Mouse (Mus musculus) midbrain, postnatal 0 days (tissue): Measurements from ENCODE around the gene Gm10974. TPM values are rescaled to one million over a fixed set of nuclear protein-coding genes. Genes with fewer than 3 reads are reported as not detected.
A peak's percentile ranks its signal among the peaks of the same experiment; 100 is the strongest.

Source experiments
- ATAC-seq: fragments of 200-750 bp; cut with Nextera tagmentation; 2 replicates; pipeline ENCODE4 v1.8.0; 2017; ENCODE audit warnings: moderate number of reproducible peaks, mild to moderate bottlenecking, moderate TSS enrichment, moderate library complexity; ENCODE audit not compliant: low FRiP score
- DNase-seq: peaks from one replicate; pipeline ENCODE4 v3.0.0-alpha.2; 2015; ENCODE audit warnings: low spot score
- H3K27ac ChIP-seq: fragments of 300-500 bp; sonication (generic); 2 replicates; pipeline ENCODE4 v1.5.1; 2014; ENCODE audit warnings: low read depth, mild to moderate bottlenecking, low read length, mixed read lengths
- H3K27me3 ChIP-seq: fragments of 300-500 bp; sonication (generic); 2 replicates; pipeline ENCODE4 v1.6.1; 2014; ENCODE audit warnings: low read length, control low read depth, mixed read lengths; ENCODE audit not compliant: insufficient read depth
- H3K36me3 ChIP-seq: fragments of 300-500 bp; sonication (generic); 2 replicates; pipeline ENCODE4 v1.6.1; 2014; ENCODE audit warnings: low read length, control low read depth, mixed read lengths; ENCODE audit not compliant: insufficient read depth
- H3K4me1 ChIP-seq: fragments of 300-500 bp; sonication (generic); 2 replicates; pipeline ENCODE4 v1.6.1; 2014; ENCODE audit warnings: mild to moderate bottlenecking, control low read depth, antibody characterized with exemption, low read length, mixed read lengths; ENCODE audit not compliant: insufficient read depth
- H3K4me2 ChIP-seq: fragments of 300-500 bp; sonication (generic); 2 replicates; pipeline ENCODE4 v1.6.1; 2014; ENCODE audit warnings: low read depth, mild to moderate bottlenecking, low read length, mixed read lengths; ENCODE audit not compliant: poor library complexity, severe bottlenecking
- H3K4me3 ChIP-seq: fragments of 300-500 bp; sonication (generic); 2 replicates; pipeline ENCODE4 v1.5.1; 2014; ENCODE audit warnings: low read depth, mild to moderate bottlenecking, low read length, moderate library complexity
- H3K9ac ChIP-seq: fragments of 300-500 bp; sonication (generic); replicated peaks from 2 replicates; pipeline ENCODE4 v1.6.1; 2014; ENCODE audit warnings: mild to moderate bottlenecking, low read length, moderate library complexity, mixed read lengths; ENCODE audit not compliant: poor library complexity, severe bottlenecking
- H3K9me3 ChIP-seq: fragments of 300-500 bp; sonication (generic); 2 replicates; pipeline ENCODE4 v1.6.1; 2016; ENCODE audit warnings: low read length, control low read depth
- CTCF ChIP-seq: IDR thresholded peaks from 2 replicates; pipeline ENCODE4 v1.5.1; 2016; ENCODE audit warnings: antibody characterized with exemption, mild to moderate bottlenecking
- WGBS: fragments of 180-500 bp; shearing (Covaris S2); extraction: QIAGEN DNeasy Blood & Tissue Kit; methylation state at CpG from one replicate; pipeline ENCODE4 v1.1.7; 2014; 5-methylcytosine and 5-hydroxymethylcytosine counted together
- microRNA-seq: library from miRNA; unstranded; fragments of <30 nt; microRNA quantifications from one replicate; pipeline ENCODE4, GENCODE M21; 2016; ENCODE audit warnings: borderline number of aligned reads
- polyA plus RNA-seq: library from polyadenylated mRNA; unstranded; fragments of >200 nt; fragmentation: Nextera tagmentation; extraction: Ambion mirVana; gene quantifications from 2 replicates; pipeline ENCODE4 v1.2.1, GENCODE M21; 2015
- total RNA-seq: library from RNA; depleted of rRNA; stranded (reverse); fragments of >200 nt; gene quantifications from 2 replicates; pipeline ENCODE4 v1.2.3, GENCODE M21; 2014; rRNA removed

Gene Gm10974
- total and polyA plus RNA-seq, 2 experiments from 2014 or later, result not detected

DNA sequence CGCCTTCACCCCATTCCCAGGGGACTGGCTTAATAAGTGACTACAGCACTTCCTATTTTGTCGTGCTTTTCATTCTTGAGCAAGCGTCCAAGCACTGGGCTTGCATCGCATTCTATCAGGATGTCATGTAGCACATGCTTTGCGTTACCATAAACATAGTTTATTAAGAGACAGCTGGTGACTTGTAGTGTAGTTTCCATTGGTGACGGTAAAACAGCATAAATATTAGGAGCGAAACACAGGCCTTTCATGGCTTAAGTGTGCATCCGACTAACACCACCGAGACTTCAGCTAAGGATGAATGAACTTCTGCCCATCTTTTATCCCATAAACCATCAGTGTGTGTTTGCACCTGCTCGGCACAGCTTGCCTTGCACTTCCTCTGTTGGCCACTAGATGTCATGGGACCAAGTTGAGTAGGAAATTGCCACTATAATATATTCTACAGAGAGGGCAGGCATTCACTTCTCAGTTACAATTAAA lies 68.8 kb downstream of the Gm10974 start:
- no peak for ATAC-seq

More for the DNA sequence above, 68.8 kb downstream of the Gm10974 start:
- H3K27me3 ChIP-seq, result no peaks in the 10 kb centered on the region; the same call in none of the 2 replicates
- WGBS, result 46% methylated on average over 10 of the region's 10 CpGs
- no peak overlapping the region for H3K4me3 ChIP-seq
- H3K27ac ChIP-seq, result no peak overlapping the region
- H3K4me2 ChIP-seq, result no peak overlapping the region
- peak; percentile 95 for TF ChIP-seq CTCF
- no peaks in the 10 kb centered on the region for H3K9me3 ChIP-seq
- H3K9ac ChIP-seq, result no peak overlapping the region
- H3K4me1 ChIP-seq, result no peaks in the 10 kb centered on the region
- DNase-seq, result peak; percentile 54
- H3K36me3 ChIP-seq, result no peaks in the 10 kb centered on the region

Small RNA genes lying within 50 kb of the gene (microRNA-seq; reads per million reads assigned to microRNA genes)
- not detected for gene Mir7057

Other genes with a start within 250 kb of the Gm10974 start
- gene Lrrk1, start 22.4 kb downstream of the Gm10974 start, total RNA-seq, result 3.0 and 3.8 TPM in 2 replicates
- gene Lrrk1, start 22.4 kb downstream of the Gm10974 start, polyA plus RNA-seq, result 2.1 and 2.2 TPM in 2 replicates
- gene Aldh1a3, start 61.6 kb downstream of the Gm10974 start, total RNA-seq, result 0.85 and 1.5 TPM in 2 replicates
- gene Aldh1a3, start 61.6 kb downstream of the Gm10974 start, polyA plus RNA-seq, result 0.59 and 1.1 TPM in 2 replicates